Mouse (Mus musculus) heart, adult 11 months (tissue): ENCODE data around the gene Npepps.
A peak's percentile ranks its signal among the peaks of the same experiment; 100 is the strongest.
"Not testable (repeated sequence)": the region's sequence is repeated elsewhere in the genome, so short reads cannot be mapped to it uniquely, and the experiment has no call there.

Source experiments
- DNase-seq: peaks from one replicate; pipeline ENCODE4 v3.0.0; 2022

The Npepps gene

DNA sequence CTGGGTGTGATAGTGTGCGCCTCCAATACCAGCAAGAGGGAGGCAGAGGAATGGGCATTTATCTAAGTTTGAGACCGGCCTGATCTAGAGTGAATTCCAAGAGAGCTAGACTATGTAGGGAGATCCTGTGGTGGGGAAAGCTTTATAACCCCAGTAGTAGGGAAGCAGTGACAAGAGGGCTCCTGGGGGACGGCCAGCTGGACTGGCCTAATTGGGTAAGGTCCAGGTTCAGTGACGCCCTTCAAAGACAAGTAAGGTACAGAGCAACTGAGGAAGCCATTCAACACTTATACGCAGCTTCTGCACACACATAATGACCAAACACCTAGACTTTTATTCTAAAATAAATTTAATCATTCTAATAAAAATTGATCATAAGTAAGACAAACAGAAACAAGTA, 48.0 kb downstream of the Npepps start:
- DNase-seq = peak; percentile 83

DNA sequence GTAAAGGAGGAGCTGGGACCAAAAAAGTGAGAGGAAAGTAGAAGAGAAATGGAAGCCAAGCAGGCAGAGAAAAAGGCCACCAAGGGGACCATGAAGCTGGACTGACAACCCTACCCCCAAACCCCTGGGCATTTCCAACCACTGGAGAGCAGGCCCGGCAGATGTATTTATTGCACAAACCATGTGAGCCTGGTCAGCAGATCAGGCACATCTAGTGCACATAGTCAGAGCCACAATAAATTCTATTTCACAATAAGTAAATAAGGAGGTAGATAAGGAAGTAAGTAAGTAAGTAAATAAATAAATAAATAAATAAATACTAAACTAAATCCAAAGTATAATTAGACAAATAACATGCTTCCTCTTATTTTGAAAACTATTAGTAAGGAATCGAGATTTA, 51.0 kb downstream of the Npepps start:
- DNase-seq = no peak

DNA sequence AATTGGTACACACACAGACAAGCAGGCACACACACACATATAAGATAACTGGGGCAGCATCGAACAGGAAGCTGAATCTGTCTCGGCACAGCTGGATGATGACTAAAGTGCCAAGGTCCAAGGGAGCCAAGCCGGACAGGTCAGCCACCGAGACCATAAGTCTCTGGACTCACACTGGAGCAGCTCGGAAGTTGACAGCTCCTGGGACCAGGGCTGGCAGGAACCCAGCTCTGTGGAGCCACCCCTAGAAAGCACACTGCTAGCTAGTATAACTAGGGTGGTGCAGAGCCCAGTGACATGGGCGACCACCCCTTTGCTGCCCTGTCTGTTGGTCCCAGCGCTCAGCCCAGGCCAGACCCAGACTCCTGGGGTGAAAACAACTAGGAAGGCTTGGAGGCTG, 51.5 kb downstream of the Npepps start:
- peak; percentile 90 for DNase-seq

DNA sequence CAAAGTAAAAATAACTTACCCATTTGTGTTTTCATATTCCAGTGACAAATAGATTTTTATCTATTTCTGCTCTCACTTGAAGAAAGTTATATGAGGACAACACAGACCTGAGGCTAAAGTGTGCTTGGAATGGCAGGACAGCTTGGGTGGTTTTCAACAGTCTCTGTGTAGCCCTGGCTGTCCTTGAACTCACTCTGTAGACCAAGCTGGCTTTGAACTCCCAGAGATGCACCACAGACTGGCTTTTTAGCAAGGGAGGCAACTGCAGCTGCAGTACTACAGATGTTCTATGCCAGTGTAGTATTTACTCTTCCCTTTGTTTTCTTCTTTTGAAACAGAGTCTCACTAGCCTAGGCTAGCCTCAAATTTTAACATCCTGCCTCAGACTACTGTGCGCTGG, 54.3 kb downstream of the Npepps start:
- peak; percentile 82 for DNase-seq

DNA sequence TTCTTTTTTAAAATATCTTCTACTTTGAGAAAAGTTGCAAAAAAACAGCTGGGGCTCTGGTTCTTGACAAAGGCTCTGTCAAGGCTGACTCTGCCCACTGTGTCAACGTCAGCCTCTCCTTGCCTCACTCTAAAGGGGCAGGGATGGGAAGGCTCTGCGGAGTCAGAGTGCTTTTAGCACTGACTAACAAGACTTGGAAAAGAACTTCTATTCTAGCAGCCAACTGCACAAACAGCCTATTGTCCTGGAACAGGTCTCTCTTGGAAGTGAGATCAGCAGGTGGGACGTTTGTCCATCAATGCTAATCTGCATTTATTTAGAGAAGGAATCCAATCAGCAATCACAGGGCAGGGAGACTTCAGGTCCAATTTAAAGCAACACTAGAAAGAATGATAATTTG, 57.0 kb downstream of the Npepps start:
- peak; percentile 42 for DNase-seq

DNA sequence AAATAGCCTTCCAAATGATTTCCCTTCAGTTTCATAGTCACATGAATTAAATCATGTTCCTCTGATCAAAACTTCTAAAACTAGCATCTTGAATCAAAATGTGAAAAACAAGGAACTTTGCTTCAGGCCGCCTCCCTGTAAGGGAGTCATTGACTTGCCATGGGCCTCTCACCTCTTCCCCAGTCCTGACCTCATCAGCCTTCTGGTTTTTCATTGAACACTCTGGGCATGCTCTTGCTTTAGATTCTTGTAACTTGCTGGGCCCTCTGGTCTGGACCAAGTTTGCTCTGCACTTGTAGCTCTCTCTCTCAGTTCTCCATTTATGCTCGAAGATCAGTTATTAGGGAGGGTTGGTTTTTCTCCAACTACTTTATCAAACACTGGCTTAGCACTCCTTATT, 58.8 kb downstream of the Npepps start:
- no peak for DNase-seq

DNA sequence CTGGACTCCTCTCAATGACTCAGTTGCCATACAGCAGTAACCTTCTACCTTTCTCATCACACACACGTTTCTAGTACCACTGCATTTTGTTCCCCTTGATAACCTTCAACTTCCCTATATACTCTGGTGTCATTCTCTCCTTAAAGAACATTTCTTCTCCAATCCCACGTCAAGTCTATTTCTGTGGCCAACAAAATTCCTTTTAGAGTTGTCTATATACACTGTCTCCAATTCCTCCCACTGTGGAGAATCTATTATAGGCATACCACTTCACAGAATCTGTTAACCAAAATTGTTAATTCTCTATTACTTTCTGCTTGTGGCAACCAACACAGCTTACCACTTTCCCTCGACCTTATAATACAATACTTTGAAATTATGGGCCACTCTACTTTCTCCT, 60.2 kb downstream of the Npepps start:
- DNase-seq = no peak

DNA sequence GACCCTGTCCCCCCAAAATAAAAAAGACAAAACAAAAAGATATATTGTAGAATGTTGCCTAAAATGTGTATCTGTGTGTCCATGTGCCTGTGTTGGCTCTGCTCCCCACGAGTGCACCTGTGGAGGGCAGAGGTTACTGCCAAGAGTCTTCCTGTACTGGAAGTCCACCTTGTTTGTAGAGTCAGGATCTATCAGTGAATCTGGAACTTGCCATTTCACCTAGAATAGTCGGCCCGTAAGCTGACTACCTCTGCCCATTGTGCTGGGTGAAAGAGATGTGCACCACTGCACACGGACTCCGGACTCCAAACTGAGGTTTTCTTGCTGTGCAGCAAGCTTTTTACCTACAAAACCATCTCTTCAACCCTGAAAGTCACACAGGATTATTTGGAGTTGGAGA, 66.0 kb downstream of the Npepps start:
- DNase-seq = no peak

DNA sequence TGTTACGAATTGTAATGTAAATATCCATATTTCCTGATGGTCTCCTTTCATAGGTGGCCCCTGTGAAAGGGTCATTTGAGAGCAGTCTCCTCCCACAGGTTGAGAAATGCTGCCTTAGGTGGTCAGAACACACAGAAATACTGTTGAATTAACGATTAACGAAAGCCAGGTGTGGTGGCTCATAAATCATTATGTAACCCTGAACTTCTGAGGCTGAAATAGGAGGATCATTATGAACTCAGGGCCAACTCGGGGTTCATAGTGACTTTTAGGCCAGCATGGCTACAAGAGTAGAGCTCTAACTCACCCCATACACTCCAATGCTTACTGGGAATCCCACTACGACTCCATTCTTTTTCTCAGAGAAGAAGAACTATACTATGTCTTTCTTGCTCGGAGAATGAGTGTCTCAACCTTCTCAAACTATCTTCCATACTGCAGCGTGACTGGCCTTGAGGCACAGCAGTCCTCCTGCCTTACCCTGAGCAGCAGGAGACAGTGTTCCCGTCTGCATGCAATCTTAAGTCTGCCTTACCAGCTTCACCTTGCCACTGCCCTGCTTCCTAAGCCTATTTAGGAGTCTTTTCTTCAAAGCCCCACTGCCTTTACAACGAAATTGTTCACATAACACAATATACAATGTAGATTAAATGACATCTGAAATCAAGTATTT, 69.6 kb downstream of the Npepps start:
- DNase-seq = no peak

DNA sequence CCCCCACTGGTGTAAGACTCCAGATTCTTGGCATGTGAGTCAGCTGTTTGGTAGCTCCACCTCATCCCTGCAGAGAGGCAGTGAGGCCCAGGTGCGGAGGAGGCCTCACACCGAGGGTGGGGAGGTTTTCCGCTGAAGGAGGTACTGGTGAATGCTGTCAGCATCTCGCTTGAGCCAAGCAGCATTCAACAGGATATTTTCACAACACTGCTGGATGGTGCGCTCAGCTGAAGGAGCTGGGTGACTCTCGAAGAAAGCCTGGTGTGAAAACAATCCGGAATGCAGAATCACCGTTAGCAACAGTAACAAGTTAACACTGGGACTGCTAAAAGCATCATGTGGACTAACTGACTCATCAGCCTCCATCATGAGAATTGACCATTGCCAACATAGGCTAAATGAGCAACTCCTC, 73.4 kb downstream of the Npepps start:
- DNase-seq = peak; percentile 89

DNA sequence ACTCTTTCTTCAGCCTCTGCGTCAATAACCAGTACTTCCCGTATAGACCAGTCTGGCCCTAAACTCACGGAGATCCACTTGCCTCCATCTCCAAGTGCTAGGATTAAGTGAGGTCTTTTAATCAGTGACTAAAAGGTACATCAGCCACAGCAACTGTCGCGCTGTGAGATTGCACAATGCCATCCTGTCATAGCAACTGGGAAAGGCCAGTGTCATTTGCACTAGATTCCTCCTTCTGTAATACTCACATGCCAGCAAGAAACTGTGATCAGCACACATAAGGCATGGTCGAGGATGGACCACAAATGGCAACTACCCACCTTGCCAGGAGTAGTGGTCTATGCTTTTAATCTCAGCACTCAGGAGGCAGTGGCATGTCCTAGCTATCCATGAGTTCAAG, 80.9 kb downstream of the Npepps start:
- DNase-seq = no peak

DNA sequence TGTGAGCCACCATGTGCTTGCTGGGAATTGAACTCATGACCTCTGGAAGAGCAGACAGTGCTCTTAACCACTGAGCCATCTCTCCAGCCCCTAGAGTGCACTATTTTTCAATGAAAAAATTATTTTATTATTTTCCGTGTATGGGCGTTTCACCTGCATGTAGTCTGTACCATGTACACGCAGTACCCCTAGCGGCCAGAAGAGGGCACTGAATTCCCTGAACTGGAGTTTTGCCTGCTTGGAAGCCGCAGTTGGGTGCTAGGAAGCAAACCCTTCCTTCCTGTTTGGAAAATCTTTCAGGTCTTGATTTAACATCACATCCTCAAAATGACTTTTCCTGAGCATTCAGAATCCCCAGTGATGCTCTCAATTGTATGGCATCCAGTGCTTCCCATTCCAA, 81.8 kb downstream of the Npepps start:
- no peak for DNase-seq

DNA sequence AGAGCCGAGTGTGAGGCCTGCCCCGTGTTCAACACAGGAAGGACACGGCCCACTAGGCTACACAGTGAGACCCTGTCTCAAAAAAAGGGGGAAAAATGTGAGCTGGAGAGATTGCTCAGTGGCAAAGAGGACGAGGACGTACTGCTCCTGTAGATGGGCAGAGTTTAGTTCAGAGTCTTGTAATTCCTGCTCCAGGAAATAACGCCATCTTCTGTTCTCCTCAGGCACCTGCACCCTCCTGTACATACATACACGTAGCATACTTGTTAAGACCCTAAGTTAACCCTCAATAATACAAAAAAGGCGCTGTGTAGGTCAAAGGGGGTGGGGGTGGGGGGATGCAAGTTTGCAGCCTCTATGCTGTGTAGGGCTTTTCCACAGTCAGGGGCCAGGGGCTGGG, 83.4 kb downstream of the Npepps start:
- DNase-seq = no peak

DNA sequence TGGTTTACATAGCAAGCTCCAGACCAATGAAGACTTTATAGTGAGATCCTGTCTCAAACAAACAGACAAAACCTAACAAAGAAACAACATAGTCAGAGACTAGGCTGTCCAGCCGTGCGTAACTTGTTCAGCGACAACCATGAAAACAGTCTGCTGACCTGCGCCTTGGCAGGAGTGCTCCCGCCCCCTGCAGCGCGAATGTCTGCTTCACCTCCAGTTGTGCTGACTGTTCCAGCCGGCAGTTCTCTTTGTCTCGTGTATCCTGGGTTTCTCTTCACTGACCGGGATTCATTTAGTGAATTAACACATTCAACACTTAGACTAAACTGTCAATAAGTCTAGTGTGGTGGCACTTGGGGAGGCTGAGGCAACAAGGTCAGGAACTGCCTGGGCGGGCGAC, 83.9 kb downstream of the Npepps start:
- DNase-seq = no peak

DNA sequence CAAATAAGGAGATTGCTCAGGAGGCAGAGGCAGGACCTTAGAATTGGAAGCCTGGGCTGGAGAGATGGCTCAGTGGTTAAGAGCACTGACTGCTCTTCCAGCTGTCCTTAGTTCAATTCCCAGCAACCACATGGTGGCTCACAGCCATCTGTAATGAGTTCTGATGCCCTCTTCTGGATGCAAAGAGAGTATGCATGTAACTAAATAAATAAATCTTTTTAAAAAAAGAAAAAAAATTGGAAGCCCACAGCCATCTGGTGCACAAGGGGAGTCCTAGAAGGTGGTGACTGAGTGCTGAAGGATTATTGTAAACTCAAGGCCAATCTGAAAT, 87.9 kb downstream of the Npepps start:
- no peak for DNase-seq

DNA sequence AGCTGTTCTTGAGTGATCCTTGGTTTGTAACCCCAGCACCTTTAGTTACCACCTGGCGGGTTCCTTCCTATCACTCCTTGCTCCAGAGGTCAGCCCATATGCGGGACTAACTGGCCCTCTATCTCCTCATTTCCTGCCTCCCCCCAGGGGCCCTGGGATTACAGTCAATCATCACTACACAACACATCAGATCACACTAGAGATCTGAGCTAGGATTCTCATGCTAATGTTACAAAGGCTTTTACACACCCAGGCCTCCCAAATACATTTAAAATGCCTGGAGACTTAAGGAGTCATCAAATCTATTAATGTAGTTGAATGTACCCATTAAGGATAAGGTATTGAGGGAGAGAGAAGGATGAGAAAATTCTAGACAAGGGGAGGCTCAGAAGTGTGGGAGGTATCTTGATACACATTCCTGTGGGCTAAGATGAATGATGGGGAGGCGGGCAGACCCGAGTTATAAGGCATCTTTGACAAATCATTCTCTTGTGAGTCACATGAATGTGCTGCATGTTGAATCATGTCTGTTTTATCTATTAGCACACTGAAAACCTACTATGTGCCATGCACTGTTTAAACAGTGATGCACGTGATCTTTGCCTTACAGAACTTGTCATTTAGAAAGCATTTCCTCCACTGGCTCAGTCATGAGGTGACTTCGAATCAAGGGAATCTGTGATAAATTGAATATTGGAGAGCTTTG, 88.4 kb downstream of the Npepps start:
- no peak for DNase-seq

DNA sequence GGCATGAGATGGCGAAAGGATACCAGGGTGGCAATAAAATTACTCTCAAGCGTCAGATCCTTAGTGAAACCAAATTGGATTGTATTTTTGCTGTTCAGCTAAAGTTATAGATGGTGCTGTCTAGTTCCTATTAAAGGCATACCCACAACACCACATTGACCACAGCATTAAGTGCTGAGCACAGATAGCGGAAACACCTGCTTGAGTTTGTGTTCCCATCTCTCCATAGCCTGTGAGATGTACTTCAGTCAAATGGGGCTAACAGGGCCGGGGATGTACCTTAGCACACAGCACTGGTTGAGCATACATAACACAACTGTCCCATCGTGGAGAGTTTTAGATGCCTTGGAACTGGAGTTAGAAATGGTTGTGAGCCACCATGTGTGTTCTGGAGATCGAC, 89.4 kb downstream of the Npepps start:
- DNase-seq = peak; percentile 93

DNA sequence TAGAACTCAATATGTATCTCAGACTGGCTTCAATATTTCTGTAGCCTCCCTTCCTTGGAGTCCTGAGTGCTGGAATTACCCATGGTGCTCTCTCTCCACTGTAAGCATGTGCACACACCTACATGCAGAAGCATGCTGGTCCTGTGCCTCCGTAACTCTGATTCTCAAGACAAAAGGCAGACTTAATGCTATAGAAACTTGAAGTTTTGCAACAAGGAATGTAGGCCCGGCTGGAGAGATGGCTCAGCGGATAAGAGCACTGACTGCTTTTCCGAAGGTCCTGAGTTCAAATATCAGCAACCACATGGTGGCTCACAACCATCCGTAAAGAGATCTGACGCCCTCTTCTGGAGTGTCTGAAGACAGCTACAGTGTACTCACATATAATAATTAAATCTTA, 90.8 kb downstream of the Npepps start:
- DNase-seq = not testable (repeated sequence)

DNA sequence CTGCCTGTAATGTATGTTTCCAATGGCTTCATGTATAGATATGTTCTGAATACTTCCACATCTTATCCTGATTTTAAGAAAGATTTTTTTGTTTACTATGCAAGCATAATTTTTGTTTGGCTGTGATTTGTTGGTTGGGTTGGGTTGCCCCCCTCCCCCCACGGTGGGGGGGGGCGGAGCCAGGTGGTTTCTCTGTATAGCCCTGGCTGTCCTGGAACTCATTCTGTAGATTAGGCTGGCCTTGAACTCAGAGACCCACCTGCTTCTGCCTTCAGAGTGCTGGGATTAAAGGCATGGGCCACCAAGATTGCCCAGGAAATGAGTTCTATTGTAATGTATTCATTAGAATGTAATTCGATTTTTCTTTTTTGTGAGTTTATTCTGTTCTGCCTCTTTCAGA, 91.2 kb downstream of the Npepps start:
- DNase-seq = no peak

DNA sequence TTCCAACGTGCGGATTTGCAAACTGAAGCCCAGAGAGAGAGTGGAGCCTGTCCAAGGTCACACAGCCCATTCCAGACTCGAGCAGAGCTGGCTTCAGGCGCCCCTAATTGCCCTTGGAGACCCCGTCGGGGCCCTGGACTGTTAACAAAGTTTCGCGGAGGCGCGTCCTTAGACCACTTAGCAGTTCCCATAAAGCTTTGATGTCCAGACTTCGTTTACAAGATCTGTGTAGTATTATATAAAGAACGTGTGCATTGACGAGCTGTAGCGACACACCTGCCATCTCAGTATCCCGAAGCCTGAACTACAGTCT, 91.8 kb downstream of the Npepps start:
- DNase-seq = no peak

DNA sequence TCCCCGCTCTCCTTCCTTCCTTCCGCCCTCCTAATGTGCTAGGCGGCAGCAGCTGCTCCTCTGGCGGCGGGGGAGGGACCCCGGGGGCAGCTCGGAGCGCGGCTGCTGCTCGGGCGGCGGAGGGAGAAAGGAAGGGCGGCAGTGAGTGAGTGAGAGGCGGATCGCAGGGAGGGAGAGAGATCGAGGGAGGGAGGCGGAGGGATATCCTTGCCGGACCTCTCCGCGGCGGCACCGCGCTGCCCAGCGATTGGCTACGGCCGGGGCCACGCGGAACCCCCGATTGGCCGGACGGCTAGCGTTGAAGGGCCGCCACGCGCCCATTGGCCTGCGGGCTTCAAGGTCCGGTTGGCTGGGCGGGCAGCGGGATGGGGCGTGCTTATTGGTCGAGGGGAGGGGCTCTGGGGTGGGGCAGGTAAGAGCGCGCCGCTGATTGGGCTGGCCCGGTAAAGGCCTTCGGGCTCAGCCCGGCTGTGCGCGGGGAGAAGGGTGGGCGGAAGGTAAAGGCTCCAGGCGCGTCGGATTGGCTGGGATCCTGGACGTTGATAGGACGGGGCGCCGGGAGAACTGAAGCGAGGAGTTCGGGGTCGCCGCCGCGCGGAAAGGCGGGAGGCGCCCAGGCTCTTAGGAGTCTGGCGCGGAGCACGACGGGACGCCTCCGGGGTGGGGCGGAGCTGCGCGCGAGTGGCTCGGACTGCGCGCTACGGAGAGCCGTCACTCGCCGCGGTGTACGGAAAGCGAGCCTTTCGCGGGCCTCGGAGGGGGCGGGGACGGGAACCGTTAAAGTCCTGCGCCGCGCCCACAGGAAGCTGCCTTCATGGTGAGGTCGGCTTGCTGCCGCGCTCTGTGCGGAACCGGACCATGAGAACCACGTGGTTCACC, 92.4 kb downstream of the Npepps start, which contains the start of gene Kpnb1:
Kpnb1 (minus strand) TSS at position 118 of the 879 bp plus-strand sequence.
- DNase-seq = peak; percentile 100

DNA sequence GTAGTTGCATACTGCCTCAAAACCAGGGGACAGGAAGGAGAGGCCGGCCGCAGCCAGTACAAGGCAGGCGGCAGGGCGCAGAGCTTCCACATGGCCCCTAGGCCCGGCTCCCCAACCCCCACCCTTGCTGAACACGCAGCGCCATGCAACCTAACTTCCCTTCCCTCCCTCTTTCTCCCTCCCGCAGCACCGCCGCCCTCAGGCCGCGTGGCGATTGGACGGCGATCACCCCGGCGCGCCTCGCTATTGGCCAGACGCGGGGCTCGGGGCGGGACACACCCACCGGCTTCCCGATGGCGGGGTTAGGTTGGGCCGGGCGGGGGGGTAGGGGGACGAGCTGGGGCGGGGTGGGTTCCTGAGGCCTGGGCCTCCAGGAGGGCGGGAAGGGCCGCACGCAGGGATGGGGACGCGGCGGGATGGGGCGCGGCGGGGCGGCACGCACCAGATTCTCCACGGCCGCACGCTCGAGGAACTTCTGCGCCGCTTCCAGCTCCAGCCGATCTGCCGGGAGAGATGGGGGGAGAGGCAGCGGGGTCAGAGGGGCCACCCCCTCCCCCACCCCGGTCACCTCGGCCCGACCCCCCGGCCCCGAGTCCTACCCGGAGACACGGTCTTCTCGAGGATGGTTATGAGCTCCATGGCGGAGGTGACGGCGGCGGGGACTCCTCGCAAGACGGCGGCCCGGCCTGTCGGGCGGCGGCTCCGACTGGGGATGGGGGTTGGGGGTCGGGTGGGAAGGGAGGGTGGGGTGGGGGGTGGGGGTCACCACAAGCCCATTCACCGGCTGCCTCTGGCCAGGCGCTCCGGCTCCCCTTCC, 93.3 kb downstream of the Npepps start:
- DNase-seq = peak; percentile 100
